Mouse (Mus musculus) heart, adult 2 months (tissue): ENCODE results near the gene Pkdcc. TPM values are rescaled to one million over a fixed set of nuclear protein-coding genes. Genes with fewer than 3 reads are reported as not detected.

ENCODE experiments used
- DNase-seq, 2 experiments: peaks; one replicate each; pipeline ENCODE4 v3.0.0; 2021
- H3K27ac ChIP-seq: fragments of 200-600 bp; 2 replicates; pipeline ENCODE4 v1.8.1; 2022
- H3K27me3 ChIP-seq: fragments of 200-500 bp; 2 replicates; pipeline ENCODE4 v1.6.1; 2012; ENCODE audit warnings: mild to moderate bottlenecking, low read length, inconsistent platforms, mixed read lengths; ENCODE audit not compliant: control insufficient read depth, insufficient read depth
- H3K36me3 ChIP-seq: fragments of 200-500 bp; 2 replicates; pipeline ENCODE4 v1.6.1; 2012; ENCODE audit warnings: low read length, inconsistent platforms; ENCODE audit not compliant: control insufficient read depth, insufficient read depth
- H3K4me1 ChIP-seq: fragments of 200-500 bp; 2 replicates; pipeline ENCODE4 v1.6.1; 2011; ENCODE audit warnings: low read length; ENCODE audit not compliant: control insufficient read depth, insufficient read depth
- H3K4me3 ChIP-seq: fragments of 200-600 bp; 2 replicates; pipeline ENCODE4 v1.8.1; 2022
- H3K79me2 ChIP-seq: fragments of 200-500 bp; replicated peaks from 2 replicates; pipeline ENCODE4 v1.6.1; 2012; ENCODE audit warnings: mild to moderate bottlenecking, inconsistent platforms, low read length, moderate library complexity, mixed read lengths; ENCODE audit not compliant: control insufficient read depth, insufficient read depth
- H3K9ac ChIP-seq: fragments of 200-500 bp; 2 replicates; pipeline ENCODE4 v1.6.1; 2012; ENCODE audit warnings: low read depth, mild to moderate bottlenecking, control low read depth, inconsistent platforms, low read length, mixed read lengths
- CTCF ChIP-seq: fragments of 200-600 bp; IDR thresholded peaks from 2 replicates; pipeline ENCODE4 v1.8.1; 2022; ENCODE audit warnings: antibody characterized with exemption, mild to moderate bottlenecking, moderate library complexity
- EP300 ChIP-seq: fragments of 200-500 bp; IDR thresholded peaks from 2 replicates; pipeline ENCODE4 v1.6.1; 2011; ENCODE audit warnings: low read depth, low read length, control low read depth; ENCODE audit not compliant: insufficient read depth
- POLR2A ChIP-seq: fragments of 200-500 bp; IDR thresholded peaks from 2 replicates; pipeline ENCODE4 v1.6.1; 2011; ENCODE audit warnings: mild to moderate bottlenecking, low read depth, low read length, control low read depth; ENCODE audit not compliant: insufficient read depth
- WGBS: fragments of 180-500 bp; shearing (Covaris S2); methylation state at CpG from one replicate; pipeline ENCODE4 v1.1.7; 2018; 5-methylcytosine and 5-hydroxymethylcytosine counted together
- intact Hi-C: fragments of 180-260 bp; cut with DNase I; formaldehyde crosslinking; loops from one replicate; pipeline ENCODE4 v1.15.1; 2025
- polyA plus RNA-seq: library from polyadenylated mRNA; depleted of rRNA; stranded (reverse); fragments of >200 nt; gene quantifications from 2 replicates; pipeline ENCODE4 v1.2.3, GENCODE M21; 2012; rRNA removed
- total RNA-seq, 2 experiments: library from RNA; stranded (reverse); gene quantifications; 2 replicates each; pipeline ENCODE4 v1.2.3; 2021

Gene Pkdcc
- total and polyA plus RNA-seq, 3 experiments = 45.5 to 63.0 (median 45.7) TPM

- 3% methylated on average over 3 of the region's 3 CpGs for WGBS
- H3K27me3 ChIP-seq = no peaks in the 10 kb centered on the region
- H3K9ac ChIP-seq = no peak overlapping the region
- no peak overlapping the region for H3K27ac ChIP-seq
- H3K79me2 ChIP-seq = no peaks in the 10 kb centered on the region
- H3K4me1 ChIP-seq = peaks cover 6% of the 10 kb centered on the region
- TF ChIP-seq CTCF (peak; percentile 93), EP300 (peak; percentile 61; the same call in 1 of the 2 replicates), POLR2A (no peak)
- no peaks in the 10 kb centered on the region for H3K36me3 ChIP-seq
- intact Hi-C loops = loop anchor here (1.0 to 5.0 kb wide), 3 partner anchors 161 to 579 kb away; partner anchors contain the start of gene Kcng3
- peak; percentile 83 to 89 for DNase-seq
- H3K4me3 ChIP-seq = no peak overlapping the region
Measured at GRCm38 (mm10) chr17:83271509-83271908, 56.4 kb downstream of the Pkdcc start.

- Histone ChIP-seq H3K27ac (no peak overlapping the region), H3K4me1 (peaks cover 11% of the 10 kb centered on the region), H3K36me3 (no peaks in the 10 kb centered on the region), H3K4me3 (no peak overlapping the region), H3K27me3 (no peaks in the 10 kb centered on the region), H3K9ac (no peak overlapping the region), H3K79me2 (no peaks in the 10 kb centered on the region)
- WGBS = 72% methylated on average over 8 of the region's 8 CpGs
- no peak for TF ChIP-seq CTCF
- TF ChIP-seq EP300 = no peak
- TF ChIP-seq POLR2A = no peak
- intact Hi-C loops = loop anchor here (2.0 to 5.0 kb wide), 3 partner anchors 160 to 460 kb away; partner anchors contain the start of gene Kcng3
- no peak for DNase-seq
Measured at GRCm38 (mm10) chr17:83272641-83273040, 57.5 kb downstream of the Pkdcc start.

GRCm38 (mm10) chr17:83273636-83274035 is 58.5 kb downstream of the Pkdcc start:
- peak in 1 of 2 experiments; percentile 30 for DNase-seq
- Histone ChIP-seq H3K27ac (no peak overlapping the region), H3K4me3 (no peak overlapping the region), H3K4me1 (peaks cover 12% of the 10 kb centered on the region), H3K27me3 (no peaks in the 10 kb centered on the region), H3K36me3 (peaks cover 2% of the 10 kb centered on the region), H3K79me2 (no peaks in the 10 kb centered on the region), H3K9ac (no peak overlapping the region)
- TF ChIP-seq POLR2A (no peak), CTCF (no peak), EP300 (no peak)
- WGBS = 35% methylated on average over 9 of the region's 9 CpGs
- intact Hi-C loops = loop anchor here (2.0 to 5.0 kb wide), 3 partner anchors 159 to 459 kb away; partner anchors contain the start of gene Kcng3

- Histone ChIP-seq H3K4me1 (peaks cover 14% of the 10 kb centered on the region), H3K27ac (peak overlapping the region; percentile 48), H3K9ac (no peak overlapping the region), H3K79me2 (no peaks in the 10 kb centered on the region), H3K36me3 (peaks cover 2% of the 10 kb centered on the region), H3K27me3 (no peaks in the 10 kb centered on the region), H3K4me3 (no peak overlapping the region)
- no peak for TF ChIP-seq CTCF
- no peak for TF ChIP-seq EP300
- no peak for TF ChIP-seq POLR2A
- 12% methylated on average over 4 of the region's 4 CpGs for WGBS
- intact Hi-C loops = loop anchor here (5.0 kb wide), 2 partner anchors 158 to 358 kb away; partner anchors contain the start of gene Kcng3
- DNase-seq = peak in 1 of 2 experiments; percentile 35
Measured at GRCm38 (mm10) chr17:83274101-83274500, 59.0 kb downstream of the Pkdcc start.

Other genes starting within 250 kb of the Pkdcc start
- 1 to 10 TPM; 3.8 to 4.5 TPM for gene Eml4, start 135.6 kb downstream of the Pkdcc start, total RNA-seq
- 3.0 and 5.1 TPM in 2 replicates for gene Eml4, start 135.6 kb downstream of the Pkdcc start, polyA plus RNA-seq